Mouse (Mus musculus): ENCODE results near the gene Dnajb12.

DNA sequence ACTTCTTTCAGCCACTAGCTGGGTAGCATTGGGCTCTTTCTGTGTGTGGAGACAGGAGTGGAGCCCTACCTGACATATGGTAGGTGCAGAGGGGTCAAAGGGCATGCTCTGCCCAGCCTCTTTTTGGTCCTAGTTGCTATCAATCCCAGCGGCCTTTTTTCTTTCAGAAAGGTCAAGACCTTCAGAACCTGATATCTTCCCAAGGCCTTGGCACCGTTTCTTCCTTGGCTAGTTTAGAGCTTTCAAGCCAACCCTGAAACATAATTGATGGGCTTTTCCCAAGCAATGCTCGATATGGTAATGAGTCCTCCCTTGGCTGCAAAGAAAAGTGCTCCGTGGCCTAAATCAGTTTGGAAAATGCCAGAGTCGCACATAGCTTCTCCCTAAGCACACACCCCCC lies 36.2 kb upstream of the Dnajb12 start:
- TF ChIP-seq CTCF (IDR thresholded peaks at IDR 0.05; ENCODE audit: borderline replicate concordance, control insufficient read depth, extremely low read depth, insufficient read depth, low read length, poor library complexity), result no peak
- no peak for TF ChIP-seq POLR2A (IDR thresholded peaks at IDR 0.05; ENCODE audit: control insufficient read depth, extremely low read depth, insufficient read depth, low read length, poor library complexity)
